Mouse (Mus musculus): ENCODE measurements around the gene Synpr. TPM values are rescaled to one million over a fixed set of nuclear protein-coding genes. Genes with fewer than 3 reads are reported as not detected.

The Synpr gene
- polyA plus RNA-seq, 1 experiment, result 3.6 TPM

DNA sequence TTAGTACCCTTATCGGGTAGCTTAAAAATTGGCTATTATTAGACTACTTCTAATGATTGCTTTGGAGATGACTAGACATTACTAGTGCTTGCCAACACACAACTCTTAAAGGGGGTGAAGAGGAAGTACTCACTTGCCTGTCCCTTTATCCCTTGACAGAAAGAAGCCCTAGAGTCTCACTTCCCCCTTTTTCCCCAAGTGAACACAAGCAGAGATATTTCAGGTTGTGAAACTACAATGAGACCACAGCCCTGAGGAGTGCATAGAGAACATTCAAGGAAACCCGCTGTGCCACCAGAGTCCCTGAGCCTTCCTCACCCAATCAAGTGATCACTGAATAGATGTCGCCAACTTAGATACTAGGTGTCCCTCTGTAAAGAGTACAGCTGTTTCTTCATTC is 77.1 kb downstream of the Synpr start:
- no peak for TF ChIP-seq POLR2A (IDR thresholded peaks at IDR 0.05; ENCODE audit: control insufficient read depth, extremely low read depth, insufficient read depth, low read length, poor library complexity)
- no peak for TF ChIP-seq CTCF (IDR thresholded peaks at IDR 0.05; ENCODE audit: borderline replicate concordance, control insufficient read depth, extremely low read depth, insufficient read depth, low read length, poor library complexity)
- H3K4me1 ChIP-seq (replicated peaks; ENCODE audit: control insufficient read depth, insufficient read depth, low read length), result no peaks in the 10 kb centered on the region
- H3K36me3 ChIP-seq (ENCODE audit: control insufficient read depth, insufficient read depth, low read length), result no peaks in the 10 kb centered on the region
- H3K27ac ChIP-seq (ENCODE audit: control insufficient read depth, insufficient read depth, low read length), result no peak overlapping the region
- no peak for DNase-seq
- no peaks in the 10 kb centered on the region for H3K27me3 ChIP-seq (ENCODE audit: control insufficient read depth, insufficient read depth, low read length)
- 10% methylated on average over 3 of the region's 3 CpGs for WGBS
- no peak overlapping the region for H3K4me3 ChIP-seq (ENCODE audit: control insufficient read depth, insufficient read depth, low read length)

DNA sequence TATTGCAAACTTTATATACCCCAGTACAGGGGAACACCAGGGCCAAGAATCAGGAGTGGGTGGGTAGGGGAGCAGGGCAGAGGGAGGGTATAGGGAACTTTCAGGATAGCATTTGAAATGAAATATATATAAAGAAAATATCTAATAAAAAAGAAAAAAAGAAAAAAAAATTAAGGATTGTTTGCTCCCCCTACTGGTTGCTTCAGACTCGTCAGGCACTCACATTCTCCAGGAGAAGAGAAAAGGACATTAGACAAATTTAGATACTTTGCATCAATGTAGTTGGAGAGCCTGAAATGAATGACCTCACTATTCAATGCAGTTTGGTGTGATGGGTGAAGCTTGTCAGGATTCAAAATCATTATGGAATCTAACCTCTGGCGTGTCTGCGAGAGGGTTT is 83.7 kb downstream of the Synpr start:
- H3K4me1 ChIP-seq (replicated peaks; ENCODE audit: control insufficient read depth, insufficient read depth, low read length), result no peaks in the 10 kb centered on the region
- H3K27ac ChIP-seq (ENCODE audit: control insufficient read depth, insufficient read depth, low read length), result no peak overlapping the region
- no peaks in the 10 kb centered on the region for H3K27me3 ChIP-seq (ENCODE audit: control insufficient read depth, insufficient read depth, low read length)
- DNase-seq, result no peak
- 80% methylated on average over 3 of the region's 3 CpGs for WGBS
- no peak overlapping the region for H3K4me3 ChIP-seq (ENCODE audit: control insufficient read depth, insufficient read depth, low read length)
- H3K36me3 ChIP-seq (ENCODE audit: control insufficient read depth, insufficient read depth, low read length), result no peaks in the 10 kb centered on the region
- TF ChIP-seq CTCF (IDR thresholded peaks at IDR 0.05; ENCODE audit: borderline replicate concordance, control insufficient read depth, extremely low read depth, insufficient read depth, low read length, poor library complexity), result no peak
- TF ChIP-seq POLR2A (IDR thresholded peaks at IDR 0.05; ENCODE audit: control insufficient read depth, extremely low read depth, insufficient read depth, low read length, poor library complexity), result no peak

GRCm38 (mm10) chr14:13389081-13389480 is 104.5 kb downstream of the Synpr start:
- Histone ChIP-seq H3K4me1 (replicated peaks; ENCODE audit: control insufficient read depth, insufficient read depth, low read length) (no peaks in the 10 kb centered on the region), H3K4me3 (ENCODE audit: control insufficient read depth, insufficient read depth, low read length) (no peak overlapping the region), H3K36me3 (ENCODE audit: control insufficient read depth, insufficient read depth, low read length) (no peaks in the 10 kb centered on the region), H3K27ac (ENCODE audit: control insufficient read depth, insufficient read depth, low read length) (no peak overlapping the region), H3K27me3 (ENCODE audit: control insufficient read depth, insufficient read depth, low read length) (no peaks in the 10 kb centered on the region)
- no peak for TF ChIP-seq CTCF (IDR thresholded peaks at IDR 0.05; ENCODE audit: borderline replicate concordance, control insufficient read depth, extremely low read depth, insufficient read depth, low read length, poor library complexity)
- no peak for TF ChIP-seq POLR2A (IDR thresholded peaks at IDR 0.05; ENCODE audit: control insufficient read depth, extremely low read depth, insufficient read depth, low read length, poor library complexity)
- 82% methylated on average over 7 of the region's 7 CpGs for WGBS
- no peak for DNase-seq

DNA sequence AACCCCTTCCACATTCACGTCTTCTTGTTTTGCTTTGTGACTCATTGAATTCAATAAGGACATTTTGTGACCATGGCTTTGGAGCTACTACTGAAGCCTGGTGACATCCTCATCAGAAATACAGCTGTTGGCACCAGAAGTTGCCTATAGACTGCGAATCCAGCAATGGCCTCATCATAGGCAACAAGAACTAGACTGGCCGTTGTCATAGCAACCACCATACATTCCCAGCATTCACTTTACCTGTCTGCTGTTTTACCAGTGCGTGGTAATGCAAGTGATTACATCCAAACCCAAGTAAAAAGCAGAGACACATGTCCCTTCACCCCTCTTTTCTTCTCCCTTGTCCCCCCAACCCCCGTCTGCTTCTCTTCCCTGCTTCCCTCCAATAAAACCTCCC is 105.4 kb downstream of the Synpr start:
- DNase-seq, result no peak
- TF ChIP-seq CTCF (IDR thresholded peaks at IDR 0.05; ENCODE audit: borderline replicate concordance, control insufficient read depth, extremely low read depth, insufficient read depth, low read length, poor library complexity), result no peak
- no peak for TF ChIP-seq POLR2A (IDR thresholded peaks at IDR 0.05; ENCODE audit: control insufficient read depth, extremely low read depth, insufficient read depth, low read length, poor library complexity)
- Histone ChIP-seq H3K27me3 (ENCODE audit: control insufficient read depth, insufficient read depth, low read length) (no peaks in the 10 kb centered on the region), H3K4me3 (ENCODE audit: control insufficient read depth, insufficient read depth, low read length) (no peak overlapping the region), H3K4me1 (replicated peaks; ENCODE audit: control insufficient read depth, insufficient read depth, low read length) (no peaks in the 10 kb centered on the region), H3K36me3 (ENCODE audit: control insufficient read depth, insufficient read depth, low read length) (no peaks in the 10 kb centered on the region), H3K27ac (ENCODE audit: control insufficient read depth, insufficient read depth, low read length) (no peak overlapping the region)
- WGBS, result 82% methylated on average over 5 of the region's 5 CpGs

DNA sequence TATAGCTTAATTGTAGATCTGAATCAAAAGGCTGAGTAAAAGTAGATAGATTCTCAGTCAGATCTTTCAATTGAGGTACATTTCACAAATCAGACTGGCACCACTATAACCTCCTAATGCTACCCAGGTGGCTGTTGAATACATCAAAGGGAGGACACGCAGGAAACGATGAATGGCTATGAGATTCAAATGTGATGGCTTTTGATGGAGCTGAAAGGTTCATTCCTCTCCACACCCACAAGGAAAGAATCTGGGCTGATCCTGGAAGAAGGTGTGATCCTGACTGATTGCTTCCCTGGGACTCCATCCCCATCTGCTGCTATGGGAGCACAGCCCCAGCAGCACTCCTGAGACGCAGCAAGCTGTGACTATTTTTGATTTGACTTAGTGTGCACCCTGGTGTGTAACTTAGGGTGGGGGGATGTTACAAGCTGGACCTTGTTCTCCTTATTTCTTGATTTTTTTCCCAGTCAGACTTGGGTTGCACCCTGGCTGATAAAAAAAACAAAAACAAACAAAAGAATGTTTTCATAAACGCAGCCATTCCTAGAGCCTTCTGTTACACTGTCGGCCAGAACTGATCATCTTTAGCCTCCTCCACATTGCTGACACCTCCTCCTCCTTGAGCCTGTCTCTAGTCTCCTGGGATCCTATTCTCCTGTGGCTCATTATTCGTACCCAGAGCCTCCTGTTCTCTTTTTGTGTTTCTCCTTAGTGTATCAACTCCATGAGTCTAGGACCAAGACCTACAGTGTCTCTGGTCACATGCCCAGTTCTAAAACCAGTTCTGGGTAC is 114.8 kb downstream of the Synpr start:
- Histone ChIP-seq H3K27me3 (ENCODE audit: control insufficient read depth, insufficient read depth, low read length) (no peaks in the 10 kb centered on the region), H3K4me3 (ENCODE audit: control insufficient read depth, insufficient read depth, low read length) (no peak overlapping the region), H3K4me1 (replicated peaks; ENCODE audit: control insufficient read depth, insufficient read depth, low read length) (no peaks in the 10 kb centered on the region), H3K27ac (ENCODE audit: control insufficient read depth, insufficient read depth, low read length) (no peak overlapping the region), H3K36me3 (ENCODE audit: control insufficient read depth, insufficient read depth, low read length) (no peaks in the 10 kb centered on the region)
- 63% methylated on average over 6 of the region's 6 CpGs for WGBS
- DNase-seq, result no peak
- TF ChIP-seq CTCF (IDR thresholded peaks at IDR 0.05; ENCODE audit: borderline replicate concordance, control insufficient read depth, extremely low read depth, insufficient read depth, low read length, poor library complexity) (no peak), POLR2A (IDR thresholded peaks at IDR 0.05; ENCODE audit: control insufficient read depth, extremely low read depth, insufficient read depth, low read length, poor library complexity) (no peak)

GRCm38 (mm10) chr14:13411636-13412035 is 127.1 kb downstream of the Synpr start:
- Histone ChIP-seq H3K27ac (ENCODE audit: control insufficient read depth, insufficient read depth, low read length) (no peak overlapping the region), H3K4me1 (replicated peaks; ENCODE audit: control insufficient read depth, insufficient read depth, low read length) (no peaks in the 10 kb centered on the region), H3K36me3 (ENCODE audit: control insufficient read depth, insufficient read depth, low read length) (no peaks in the 10 kb centered on the region), H3K27me3 (ENCODE audit: control insufficient read depth, insufficient read depth, low read length) (no peaks in the 10 kb centered on the region), H3K4me3 (ENCODE audit: control insufficient read depth, insufficient read depth, low read length) (no peak overlapping the region)
- TF ChIP-seq POLR2A (IDR thresholded peaks at IDR 0.05; ENCODE audit: control insufficient read depth, extremely low read depth, insufficient read depth, low read length, poor library complexity) (no peak), CTCF (IDR thresholded peaks at IDR 0.05; ENCODE audit: borderline replicate concordance, control insufficient read depth, extremely low read depth, insufficient read depth, low read length, poor library complexity) (no peak)
- WGBS, result 75% methylated on average over 1 of the region's 1 CpGs
- no peak for DNase-seq

Data from thymus, adult 2 months (tissue).